Mouse (Mus musculus) small intestine, adult 2 months (tissue): ENCODE data around the gene Cdiptos. TPM values are rescaled to one million over a fixed set of nuclear protein-coding genes. Genes with fewer than 3 reads are reported as not detected.

ENCODE experiments used
- H3K27ac ChIP-seq: fragments of 200-500 bp; 2 replicates; pipeline ENCODE4 v1.5.1; 2012; ENCODE audit warnings: low read depth, low read length, control low read depth, inconsistent platforms; ENCODE audit not compliant: insufficient read depth
- H3K27me3 ChIP-seq: fragments of 200-500 bp; 2 replicates; pipeline ENCODE4 v1.6.1; 2012; ENCODE audit warnings: mild to moderate bottlenecking, moderate library complexity, low read length, inconsistent platforms; ENCODE audit not compliant: control insufficient read depth, insufficient read depth
- H3K36me3 ChIP-seq: fragments of 200-500 bp; 2 replicates; pipeline ENCODE4 v1.6.1; 2012; ENCODE audit warnings: mild to moderate bottlenecking, low read length, control low read depth, inconsistent platforms; ENCODE audit not compliant: control insufficient read depth, insufficient read depth
- H3K4me1 ChIP-seq: fragments of 200-500 bp; 2 replicates; pipeline ENCODE4 v1.6.1; 2012; ENCODE audit warnings: low read length, inconsistent platforms, mixed read lengths; ENCODE audit not compliant: control insufficient read depth, insufficient read depth, insufficient read length
- H3K4me3 ChIP-seq: fragments of 200-500 bp; 2 replicates; pipeline ENCODE4 v1.5.1; 2012; ENCODE audit warnings: low read depth, mild to moderate bottlenecking, control low read depth, inconsistent platforms, low read length, moderate library complexity
- CTCF ChIP-seq: fragments of 200-500 bp; IDR thresholded peaks from 2 replicates; pipeline ENCODE4 v1.5.1; 2012; ENCODE audit warnings: low read depth, mild to moderate bottlenecking, control low read depth, inconsistent platforms, low read length, moderate library complexity, mixed read lengths; ENCODE audit not compliant: insufficient replicate concordance, insufficient read length; ENCODE audit errors: extremely low read depth
- POLR2A ChIP-seq: fragments of 200-500 bp; IDR thresholded peaks from 2 replicates; pipeline ENCODE4 v1.6.1; 2012; ENCODE audit warnings: low read depth, mild to moderate bottlenecking, control low read depth, inconsistent platforms, low read length, moderate library complexity
- WGBS: fragments of 180-500 bp; shearing (Covaris S2); methylation state at CpG from one replicate; pipeline ENCODE4 v1.1.7; 2018; 5-methylcytosine and 5-hydroxymethylcytosine counted together
- polyA plus RNA-seq: library from polyadenylated mRNA; depleted of rRNA; stranded (reverse); fragments of >200 nt; gene quantifications from 2 replicates; pipeline ENCODE4 v1.2.3, GENCODE M21; 2012

The Cdiptos gene
- polyA plus RNA-seq, 1 experiment, result 0.74 TPM

DNA sequence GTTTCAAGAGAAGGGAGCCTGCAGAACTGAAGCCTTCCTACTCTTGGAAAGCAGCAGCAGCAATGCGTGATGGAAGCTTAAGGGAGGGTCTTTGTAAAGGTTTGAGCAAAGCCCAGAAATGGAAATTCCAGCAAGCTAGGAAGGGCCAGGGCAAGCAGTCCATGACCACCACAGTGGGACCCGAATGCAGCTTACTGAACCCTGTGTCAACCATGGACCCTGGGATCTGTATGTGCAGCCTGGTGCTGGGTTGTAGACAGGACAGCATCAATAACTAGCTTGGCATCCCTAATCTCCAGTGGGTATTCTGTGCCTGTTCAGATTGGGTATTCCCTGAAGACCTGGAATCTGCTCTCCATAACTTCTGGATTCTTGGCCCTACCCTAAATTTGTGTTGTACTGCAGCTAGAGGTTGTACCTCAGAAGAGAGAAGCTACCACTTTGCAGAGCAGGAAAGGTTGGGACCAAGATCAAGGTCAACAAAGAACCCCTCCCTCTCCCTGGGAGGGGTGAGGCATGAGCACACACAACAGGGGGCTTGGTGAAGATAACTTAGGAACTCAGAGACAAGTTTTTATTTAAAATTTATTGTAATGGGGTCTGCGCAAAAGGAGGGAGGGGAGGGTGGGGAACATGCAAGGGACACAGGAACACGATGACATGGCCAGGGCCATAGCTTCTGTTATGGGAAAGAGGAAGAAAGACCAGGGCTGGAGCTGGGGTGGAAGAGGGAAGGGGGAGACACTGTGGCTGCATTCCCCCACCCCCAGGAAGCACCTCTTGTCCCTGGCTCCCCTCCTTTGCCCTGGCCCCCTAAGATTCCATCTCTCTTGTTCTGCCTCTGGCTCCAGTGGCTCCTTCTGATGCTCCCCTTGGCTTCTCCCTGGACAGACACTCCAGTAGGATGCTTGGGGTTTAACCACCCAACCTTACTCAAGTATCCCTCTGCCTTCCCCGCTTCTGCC is 45.9 kb upstream of the Cdiptos start:
- WGBS, result 56% methylated on average over 5 of the region's 5 CpGs
- H3K4me1 ChIP-seq, result peaks cover 8% of the 10 kb centered on the region
- H3K4me3 ChIP-seq, result no peak overlapping the region
- TF ChIP-seq CTCF (no peak), POLR2A (no peak)
- no peaks in the 10 kb centered on the region for H3K27me3 ChIP-seq
- peaks cover 22% of the 10 kb centered on the region for H3K36me3 ChIP-seq
- no peak overlapping the region for H3K27ac ChIP-seq

DNA sequence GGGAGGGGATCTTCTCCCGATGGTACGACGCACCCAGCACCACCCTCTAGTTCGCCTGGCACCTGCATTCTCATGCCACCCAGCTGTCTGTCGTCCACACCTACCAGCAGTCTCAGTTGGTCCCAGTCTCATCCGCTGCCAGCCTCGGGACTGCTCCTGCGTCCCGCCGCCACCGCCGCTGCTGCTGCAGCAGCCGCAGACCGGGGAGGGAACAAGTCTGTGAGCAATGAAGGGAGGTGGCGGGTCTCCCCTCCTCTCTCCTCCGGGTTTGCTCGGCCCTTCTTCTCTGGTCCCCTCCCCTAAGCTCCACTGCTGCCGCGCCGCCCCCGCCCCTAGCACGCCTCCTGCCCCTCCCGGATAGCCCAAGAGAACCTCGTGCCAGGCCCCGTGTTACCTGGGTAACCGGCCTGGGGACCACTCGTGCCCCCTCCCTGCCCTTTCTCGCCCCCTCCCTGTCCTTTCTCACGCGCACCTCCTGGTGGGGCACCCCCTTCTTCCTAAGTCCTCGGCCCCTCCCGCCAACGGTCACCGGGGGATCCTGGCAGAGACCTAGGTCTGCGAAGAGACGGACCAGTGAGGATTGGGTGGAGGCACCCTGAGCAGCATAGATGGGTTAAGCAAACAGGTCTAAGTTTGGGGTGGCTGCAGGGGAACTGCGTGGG is 45.1 kb upstream of the Cdiptos start, which contains the start of the genes Gm42742 and Prrt2:
Gm42742 (minus strand) TSS at position 197 of the 662 bp plus-strand sequence.
Prrt2 (minus strand) TSS at position 311 of the 662 bp plus-strand sequence.
- H3K27me3 ChIP-seq, result no peaks in the 10 kb centered on the region
- no peak for TF ChIP-seq POLR2A
- TF ChIP-seq CTCF, result no peak
- H3K36me3 ChIP-seq, result peaks cover 22% of the 10 kb centered on the region
- peak within 1 kb of the TSS; percentile 55 for H3K4me3 ChIP-seq
- peaks cover 8% of the 10 kb centered on the region for H3K4me1 ChIP-seq
- peak within 1 kb of the TSS; percentile 8; the same call in 1 of the 2 replicates for H3K27ac ChIP-seq
- WGBS, result 3% methylated on average over 37 of the region's 37 CpGs

DNA sequence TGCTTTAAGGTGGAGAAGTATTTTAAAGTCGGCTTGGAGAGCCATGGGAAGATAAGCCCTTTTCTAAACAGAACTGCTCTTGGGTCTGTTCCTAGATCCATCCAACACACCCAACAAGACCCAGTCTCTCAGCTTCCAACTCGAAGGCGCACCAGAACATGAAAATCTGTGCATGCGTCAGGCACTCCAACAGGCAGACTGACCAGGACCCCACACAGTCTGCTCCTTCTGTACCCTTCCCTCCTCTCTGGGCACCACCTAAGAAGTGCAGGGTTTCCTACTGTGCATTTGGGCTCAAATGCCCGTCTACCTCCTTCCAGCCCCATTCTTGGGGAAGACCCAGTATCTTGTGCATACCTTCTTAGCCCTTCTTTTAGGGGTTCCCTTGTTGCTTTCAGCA is 44.6 kb upstream of the Cdiptos start:
- peak overlapping the region; percentile 8; the same call in 1 of the 2 replicates for H3K27ac ChIP-seq
- TF ChIP-seq POLR2A (no peak), CTCF (no peak)
- WGBS, result 58% methylated on average over 5 of the region's 5 CpGs
- H3K4me3 ChIP-seq, result peak overlapping the region; percentile 55
- H3K36me3 ChIP-seq, result peaks cover 22% of the 10 kb centered on the region
- H3K4me1 ChIP-seq, result peaks cover 12% of the 10 kb centered on the region
- no peaks in the 10 kb centered on the region for H3K27me3 ChIP-seq

DNA sequence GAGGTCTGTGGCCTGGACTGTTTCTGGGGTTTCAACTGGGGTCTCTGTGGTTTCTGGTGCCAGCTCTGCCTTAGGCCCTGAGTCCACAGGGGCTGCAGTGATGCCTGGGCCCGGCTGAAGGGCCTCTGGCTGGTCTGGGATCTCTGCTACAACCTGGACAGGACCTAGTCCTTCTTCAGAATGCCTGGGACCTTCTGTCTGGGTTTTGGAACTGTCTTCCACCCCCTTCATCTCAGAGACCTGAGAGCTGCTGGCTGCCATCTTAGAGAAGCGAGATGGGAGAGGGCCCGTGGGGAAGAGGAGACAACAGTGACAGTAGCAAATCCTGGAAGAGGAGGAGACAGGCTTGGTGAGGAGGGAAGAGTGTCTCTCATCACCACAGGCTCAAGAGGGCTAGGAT is 44.1 kb upstream of the Cdiptos start:
- Histone ChIP-seq H3K4me3 (no peak overlapping the region), H3K27ac (no peak overlapping the region), H3K36me3 (peaks cover 24% of the 10 kb centered on the region)

DNA sequence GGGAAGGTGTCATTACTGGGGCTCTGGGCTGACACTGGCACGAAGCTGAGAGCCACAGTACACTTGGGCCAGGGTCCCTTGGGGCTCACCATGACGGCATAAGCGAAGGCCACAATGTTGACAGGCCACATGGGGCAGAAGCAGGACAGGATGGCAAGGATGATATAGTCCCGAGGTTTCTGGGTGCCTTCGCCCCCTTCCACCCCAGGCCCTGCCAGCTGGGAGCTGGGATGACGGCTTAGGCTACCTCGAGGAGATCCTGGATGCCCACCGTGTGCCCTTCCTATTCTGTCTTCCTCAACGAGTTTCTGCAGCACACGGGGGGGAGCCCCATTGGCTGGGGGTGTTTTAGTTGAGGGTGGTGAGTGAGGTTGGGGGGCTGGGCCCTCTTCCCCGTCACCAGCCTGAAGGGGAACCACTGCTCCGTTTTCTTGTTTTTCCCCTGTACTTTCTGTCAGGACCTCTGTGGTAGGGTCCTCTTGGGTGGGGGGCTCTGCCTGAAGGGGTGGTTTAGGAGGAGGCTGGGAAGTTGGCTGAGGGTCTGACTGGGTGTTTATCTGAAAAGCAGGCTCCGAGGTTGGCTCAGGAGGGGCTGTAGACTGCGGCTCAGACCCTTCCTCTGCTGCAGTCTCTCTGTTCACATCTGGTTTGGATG is 43.5 kb upstream of the Cdiptos start:
- no peak overlapping the region for H3K4me3 ChIP-seq
- WGBS, result 79% methylated on average over 14 of the region's 14 CpGs
- peaks cover 25% of the 10 kb centered on the region for H3K36me3 ChIP-seq
- H3K4me1 ChIP-seq, result peaks cover 13% of the 10 kb centered on the region
- no peak for TF ChIP-seq CTCF
- no peak for TF ChIP-seq POLR2A
- no peaks in the 10 kb centered on the region for H3K27me3 ChIP-seq
- no peak overlapping the region for H3K27ac ChIP-seq

More for the DNA sequence above, 44.1 kb upstream of the Cdiptos start:
- WGBS, result 87% methylated on average over 3 of the region's 3 CpGs
- Histone ChIP-seq H3K4me1 (peaks cover 13% of the 10 kb centered on the region), H3K27me3 (no peaks in the 10 kb centered on the region)
- TF ChIP-seq CTCF (no peak), POLR2A (no peak)

DNA sequence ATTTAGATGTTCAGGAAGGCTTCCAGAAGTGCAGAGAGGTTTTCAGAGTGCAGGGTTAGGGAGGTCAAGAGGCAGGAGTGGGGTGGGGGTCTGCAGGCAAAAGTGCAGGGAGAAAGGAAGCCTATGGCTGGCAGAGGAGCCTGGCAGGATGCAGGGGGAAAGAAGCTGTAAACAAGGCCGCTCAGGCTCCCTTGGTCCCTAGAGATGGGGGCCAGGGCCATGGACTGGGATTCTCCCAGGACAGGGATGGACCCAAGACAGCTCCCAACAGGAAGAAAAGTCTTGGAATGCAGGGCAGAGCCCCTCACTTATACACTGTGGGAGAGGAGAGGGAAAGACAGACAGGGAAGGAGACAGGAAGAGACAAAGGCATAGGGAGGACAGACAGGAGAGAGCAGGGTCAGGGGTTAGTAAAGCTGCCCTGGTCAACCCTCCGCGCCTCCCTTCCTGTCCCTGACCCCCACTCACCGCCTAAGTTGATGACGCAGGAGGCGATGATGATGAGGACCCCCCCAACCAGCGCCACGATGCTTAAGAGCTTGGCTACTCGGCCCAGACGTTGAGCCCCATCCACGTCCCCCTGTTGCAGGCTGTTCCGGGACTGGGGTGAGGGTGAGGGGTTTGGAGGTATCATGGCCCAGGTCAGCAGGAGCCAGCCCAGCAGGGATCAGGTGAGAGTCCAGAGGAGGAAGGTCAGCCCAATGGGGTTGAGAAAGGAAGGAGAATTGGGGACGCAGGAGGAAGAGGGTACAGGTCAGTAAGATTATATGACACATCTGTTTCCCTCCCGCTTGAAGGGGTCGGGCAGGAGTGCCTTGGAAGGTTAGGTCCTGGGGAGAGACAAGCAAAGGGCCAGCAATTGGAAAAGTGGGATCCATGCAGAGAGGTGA is 42.8 kb upstream of the Cdiptos start:
- Histone ChIP-seq H3K4me1 (peaks cover 13% of the 10 kb centered on the region), H3K27me3 (no peaks in the 10 kb centered on the region), H3K36me3 (peaks cover 17% of the 10 kb centered on the region), H3K4me3 (no peak overlapping the region), H3K27ac (no peak overlapping the region)
- no peak for TF ChIP-seq CTCF
- no peak for TF ChIP-seq POLR2A
- 87% methylated on average over 15 of the region's 15 CpGs for WGBS
